Mouse (Mus musculus): ENCODE measurements around the gene Slc12a3. TPM values are rescaled to one million over a fixed set of nuclear protein-coding genes. Genes with fewer than 3 reads are reported as not detected.

Slc12a3 gene
- polyA plus RNA-seq, 1 experiment from 2014 or later, result 0.06 TPM

DNA sequence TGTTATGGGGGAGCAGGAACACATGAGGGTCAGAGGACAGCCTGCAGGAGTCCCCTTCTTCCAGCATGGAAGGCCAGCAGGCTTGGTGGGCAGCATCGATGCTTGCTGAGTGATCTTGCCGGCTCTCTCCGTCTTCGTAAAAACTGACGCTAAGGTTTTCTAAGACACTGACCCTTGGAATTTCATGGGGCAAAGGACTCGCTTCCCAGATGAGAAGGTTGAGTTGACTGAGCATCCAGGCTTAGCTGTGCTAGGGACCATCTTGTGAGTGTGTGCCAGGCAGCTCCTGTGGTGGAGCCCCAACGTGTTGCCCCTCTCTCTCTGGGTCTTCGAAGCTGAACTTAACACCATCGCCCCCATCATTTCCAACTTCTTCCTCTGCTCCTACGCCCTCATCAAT is 13.7 kb downstream of the Slc12a3 start:
- H3K9ac ChIP-seq (ENCODE audit: low read depth, low read length), result no peak overlapping the region
- no peak overlapping the region for H3K4me2 ChIP-seq (replicated peaks; ENCODE audit: low read depth, low read length)
- 88% methylated on average over 10 of the region's 10 CpGs for WGBS
- no peak overlapping the region for H3K27ac ChIP-seq (ENCODE audit: low read depth, low read length)
- H3K9me3 ChIP-seq (ENCODE audit: control insufficient read depth, low read length), result no peaks in the 10 kb centered on the region
- no peak overlapping the region for H3K4me3 ChIP-seq (ENCODE audit: low read depth, low read length)
- no peaks in the 10 kb centered on the region for H3K27me3 ChIP-seq (ENCODE audit: control insufficient read depth, insufficient read depth, low read length)
- ATAC-seq (ENCODE audit: low FRiP score) (no peak), DNase-seq (ENCODE audit: low spot score) (no peak)
- no peaks in the 10 kb centered on the region for H3K36me3 ChIP-seq (ENCODE audit: control insufficient read depth, insufficient read depth, low read length)
- no peaks in the 10 kb centered on the region for H3K4me1 ChIP-seq (replicated peaks; ENCODE audit: control insufficient read depth, insufficient read depth, low read length)

DNA sequence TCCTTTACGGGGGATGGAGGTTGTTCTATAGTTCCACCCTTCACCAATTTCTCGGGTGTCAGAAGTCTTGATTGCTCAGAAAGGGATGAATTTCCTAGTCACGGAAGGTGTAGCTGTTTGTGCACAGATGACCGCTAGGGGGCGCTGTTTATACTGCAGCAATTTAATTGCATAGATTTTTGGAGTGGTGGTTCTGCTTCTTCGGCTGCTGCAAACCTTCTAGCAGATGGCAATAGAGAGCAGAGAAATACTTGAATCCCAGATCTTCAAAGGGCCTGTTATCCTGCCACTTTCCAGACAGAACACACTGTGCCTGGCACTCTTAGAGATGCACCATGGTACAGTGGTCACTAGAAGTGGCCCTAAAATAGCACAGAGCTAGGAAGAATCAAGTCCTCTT is 14.3 kb downstream of the Slc12a3 start:
- WGBS, result 16% methylated on average over 6 of the region's 6 CpGs
- ATAC-seq (ENCODE audit: low FRiP score), result no peak
- peak; percentile 78 for DNase-seq (ENCODE audit: low spot score)

DNA sequence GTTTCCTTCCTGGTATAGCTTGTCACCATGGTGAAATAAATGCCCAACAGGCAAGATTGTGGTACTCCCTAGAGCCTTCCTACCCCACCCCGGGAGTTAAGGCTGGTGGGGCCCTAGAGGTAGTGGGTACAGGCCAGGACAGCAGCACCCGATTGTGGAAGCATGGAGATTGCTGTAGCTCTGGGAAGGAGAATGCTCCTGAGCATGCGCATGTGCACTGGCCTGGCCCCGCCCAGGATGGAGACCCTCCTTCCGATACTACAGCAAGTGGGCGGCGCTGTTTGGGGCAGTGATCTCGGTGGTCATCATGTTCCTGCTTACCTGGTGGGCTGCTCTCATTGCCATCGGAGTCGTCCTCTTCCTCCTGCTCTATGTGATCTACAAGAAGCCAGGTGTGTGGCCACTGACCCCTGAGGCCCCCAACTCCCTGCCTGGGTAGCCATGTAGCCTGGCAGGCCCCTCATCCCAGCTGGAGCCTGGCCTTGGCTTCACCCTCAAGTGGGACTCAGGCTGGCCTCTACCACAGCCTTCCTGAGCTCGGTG is 14.8 kb downstream of the Slc12a3 start:
- H3K27me3 ChIP-seq (ENCODE audit: control insufficient read depth, insufficient read depth, low read length), result no peaks in the 10 kb centered on the region
- no peak overlapping the region for H3K9ac ChIP-seq (ENCODE audit: low read depth, low read length)
- ATAC-seq (ENCODE audit: low FRiP score) (no peak), DNase-seq (ENCODE audit: low spot score) (no peak)
- no peak overlapping the region for H3K4me3 ChIP-seq (ENCODE audit: low read depth, low read length)
- H3K4me2 ChIP-seq (replicated peaks; ENCODE audit: low read depth, low read length), result no peak overlapping the region
- no peaks in the 10 kb centered on the region for H3K9me3 ChIP-seq (ENCODE audit: control insufficient read depth, low read length)
- H3K36me3 ChIP-seq (ENCODE audit: control insufficient read depth, insufficient read depth, low read length), result no peaks in the 10 kb centered on the region
- no peak overlapping the region for H3K27ac ChIP-seq (ENCODE audit: low read depth, low read length)
- H3K4me1 ChIP-seq (replicated peaks; ENCODE audit: control insufficient read depth, insufficient read depth, low read length), result no peaks in the 10 kb centered on the region
- 85% methylated on average over 11 of the region's 11 CpGs for WGBS

More for the DNA sequence above, 14.3 kb downstream of the Slc12a3 start:
- Histone ChIP-seq H3K9ac (ENCODE audit: low read depth, low read length) (no peak overlapping the region), H3K4me3 (ENCODE audit: low read depth, low read length) (no peak overlapping the region), H3K36me3 (ENCODE audit: control insufficient read depth, insufficient read depth, low read length) (no peaks in the 10 kb centered on the region), H3K4me2 (replicated peaks; ENCODE audit: low read depth, low read length) (no peak overlapping the region), H3K4me1 (replicated peaks; ENCODE audit: control insufficient read depth, insufficient read depth, low read length) (no peaks in the 10 kb centered on the region), H3K9me3 (ENCODE audit: control insufficient read depth, low read length) (no peaks in the 10 kb centered on the region), H3K27ac (ENCODE audit: low read depth, low read length) (no peak overlapping the region), H3K27me3 (ENCODE audit: control insufficient read depth, insufficient read depth, low read length) (no peaks in the 10 kb centered on the region)

DNA sequence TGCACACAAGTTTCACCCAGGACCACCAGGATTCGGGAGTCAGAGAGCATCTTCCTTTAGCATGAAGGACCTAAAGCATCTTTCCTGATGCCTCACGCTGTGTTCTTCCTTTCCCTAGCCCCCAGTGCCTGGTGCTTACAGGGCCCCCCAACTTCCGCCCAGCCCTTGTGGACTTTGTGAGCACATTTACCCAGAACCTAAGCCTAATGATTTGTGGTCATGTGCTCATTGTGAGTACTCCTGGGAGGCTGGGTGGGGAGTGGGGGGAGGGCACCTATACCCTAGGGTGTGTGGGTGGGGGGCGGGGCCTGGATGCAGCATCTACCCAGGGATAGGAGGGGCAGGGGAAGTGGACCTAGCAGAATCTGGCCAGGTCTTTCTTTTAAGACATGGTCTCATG is 16.7 kb downstream of the Slc12a3 start:
- no peaks in the 10 kb centered on the region for H3K27me3 ChIP-seq (ENCODE audit: control insufficient read depth, insufficient read depth, low read length)
- H3K36me3 ChIP-seq (ENCODE audit: control insufficient read depth, insufficient read depth, low read length), result no peaks in the 10 kb centered on the region
- DNase-seq (ENCODE audit: low spot score) (no peak), ATAC-seq (ENCODE audit: low FRiP score) (no peak)
- WGBS, result 92% methylated on average over 4 of the region's 4 CpGs
- H3K4me3 ChIP-seq (ENCODE audit: low read depth, low read length), result no peak overlapping the region
- H3K9ac ChIP-seq (ENCODE audit: low read depth, low read length), result no peak overlapping the region
- no peak overlapping the region for H3K27ac ChIP-seq (ENCODE audit: low read depth, low read length)
- H3K4me2 ChIP-seq (replicated peaks; ENCODE audit: low read depth, low read length), result no peak overlapping the region
- H3K9me3 ChIP-seq (ENCODE audit: control insufficient read depth, low read length), result no peaks in the 10 kb centered on the region
- H3K4me1 ChIP-seq (replicated peaks; ENCODE audit: control insufficient read depth, insufficient read depth, low read length), result no peaks in the 10 kb centered on the region

DNA sequence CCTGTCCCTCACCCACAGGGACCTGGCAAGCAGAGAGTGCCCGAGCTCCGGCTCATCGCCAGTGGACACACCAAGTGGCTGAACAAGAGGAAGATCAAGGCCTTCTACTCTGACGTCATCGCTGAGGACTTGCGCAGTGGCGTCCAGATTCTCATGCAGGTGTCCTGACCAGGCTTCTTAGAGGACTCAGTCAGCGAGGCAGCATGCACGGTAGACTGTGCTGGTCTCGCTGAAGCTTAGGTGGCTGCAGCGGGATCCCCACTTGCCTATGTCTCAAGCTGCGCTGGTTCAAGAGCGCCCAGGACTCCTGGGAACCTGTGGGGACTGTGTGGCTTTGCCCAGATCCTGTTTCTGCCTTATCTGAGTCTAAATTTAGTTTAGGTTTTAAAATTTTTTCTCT is 17.3 kb downstream of the Slc12a3 start:
- WGBS, result 92% methylated on average over 13 of the region's 13 CpGs
- no peaks in the 10 kb centered on the region for H3K4me1 ChIP-seq (replicated peaks; ENCODE audit: control insufficient read depth, insufficient read depth, low read length)
- H3K4me3 ChIP-seq (ENCODE audit: low read depth, low read length), result no peak overlapping the region
- H3K27ac ChIP-seq (ENCODE audit: low read depth, low read length), result no peak overlapping the region
- H3K36me3 ChIP-seq (ENCODE audit: control insufficient read depth, insufficient read depth, low read length), result no peaks in the 10 kb centered on the region
- no peak overlapping the region for H3K4me2 ChIP-seq (replicated peaks; ENCODE audit: low read depth, low read length)
- no peak overlapping the region for H3K9ac ChIP-seq (ENCODE audit: low read depth, low read length)
- no peaks in the 10 kb centered on the region for H3K9me3 ChIP-seq (ENCODE audit: control insufficient read depth, low read length)
- DNase-seq (ENCODE audit: low spot score), result no peak
- H3K27me3 ChIP-seq (ENCODE audit: control insufficient read depth, insufficient read depth, low read length), result no peaks in the 10 kb centered on the region
- no peak for ATAC-seq (ENCODE audit: low FRiP score)

DNA sequence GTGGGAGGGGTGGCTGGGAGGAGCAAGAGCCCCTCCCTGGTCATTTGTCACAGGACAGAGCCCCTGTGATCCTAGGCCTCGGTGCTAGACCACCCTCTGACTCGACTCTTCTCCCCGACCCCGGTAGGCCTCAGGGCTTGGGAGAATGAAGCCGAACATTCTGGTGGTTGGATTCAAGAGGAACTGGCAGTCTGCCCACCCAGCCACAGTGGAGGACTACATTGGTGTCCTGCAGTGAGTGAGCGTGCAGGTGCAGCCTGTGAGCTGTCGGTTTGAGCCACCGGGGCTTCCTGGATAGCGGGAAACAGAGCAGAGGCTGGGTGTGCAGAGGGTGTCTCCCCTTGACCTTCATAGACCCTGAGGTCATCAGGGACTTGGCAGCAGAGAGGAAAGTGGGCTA is 19.4 kb downstream of the Slc12a3 start:
- Histone ChIP-seq H3K9ac (ENCODE audit: low read depth, low read length) (no peak overlapping the region), H3K4me2 (replicated peaks; ENCODE audit: low read depth, low read length) (no peak overlapping the region), H3K27ac (ENCODE audit: low read depth, low read length) (no peak overlapping the region), H3K4me3 (ENCODE audit: low read depth, low read length) (no peak overlapping the region), H3K9me3 (ENCODE audit: control insufficient read depth, low read length) (no peaks in the 10 kb centered on the region), H3K36me3 (ENCODE audit: control insufficient read depth, insufficient read depth, low read length) (no peaks in the 10 kb centered on the region), H3K27me3 (ENCODE audit: control insufficient read depth, insufficient read depth, low read length) (no peaks in the 10 kb centered on the region), H3K4me1 (replicated peaks; ENCODE audit: control insufficient read depth, insufficient read depth, low read length) (no peaks in the 10 kb centered on the region)
- no peak for DNase-seq (ENCODE audit: low spot score)
- no peak for ATAC-seq (ENCODE audit: low FRiP score)
- WGBS, result 79% methylated on average over 9 of the region's 9 CpGs

DNA sequence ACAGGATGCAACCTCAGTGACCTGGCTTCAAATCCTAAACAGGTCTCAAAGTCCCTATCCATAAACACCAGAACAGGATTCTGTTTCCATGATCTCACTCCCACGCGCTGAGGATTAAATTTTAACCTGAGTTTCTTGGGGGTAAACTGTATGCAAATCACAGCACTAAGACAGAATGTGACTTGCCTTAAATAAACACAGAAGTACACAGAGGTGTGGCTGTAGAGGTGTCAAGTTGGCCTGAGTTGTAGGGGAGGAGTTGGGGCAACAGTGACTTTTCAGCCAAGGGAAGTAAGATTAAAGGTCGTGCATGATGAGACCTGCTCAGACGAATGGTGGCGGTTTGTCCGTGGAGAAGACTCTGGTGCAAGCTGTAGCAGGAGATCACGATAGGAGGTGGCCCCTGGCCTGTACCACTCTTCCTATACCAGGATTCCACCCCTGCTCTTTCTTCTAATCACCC is 25.1 kb downstream of the Slc12a3 start:
- Histone ChIP-seq H3K4me3 (ENCODE audit: low read depth, low read length) (no peak overlapping the region), H3K36me3 (ENCODE audit: control insufficient read depth, insufficient read depth, low read length) (no peaks in the 10 kb centered on the region), H3K9ac (ENCODE audit: low read depth, low read length) (no peak overlapping the region), H3K27me3 (ENCODE audit: control insufficient read depth, insufficient read depth, low read length) (no peaks in the 10 kb centered on the region), H3K9me3 (ENCODE audit: control insufficient read depth, low read length) (no peaks in the 10 kb centered on the region), H3K27ac (ENCODE audit: low read depth, low read length) (no peak overlapping the region), H3K4me2 (replicated peaks; ENCODE audit: low read depth, low read length) (no peak overlapping the region), H3K4me1 (replicated peaks; ENCODE audit: control insufficient read depth, insufficient read depth, low read length) (no peaks in the 10 kb centered on the region)
- no peak for ATAC-seq (ENCODE audit: low FRiP score)
- WGBS, result 86% methylated on average over 7 of the region's 7 CpGs
- DNase-seq (ENCODE audit: low spot score), result no peak

DNA sequence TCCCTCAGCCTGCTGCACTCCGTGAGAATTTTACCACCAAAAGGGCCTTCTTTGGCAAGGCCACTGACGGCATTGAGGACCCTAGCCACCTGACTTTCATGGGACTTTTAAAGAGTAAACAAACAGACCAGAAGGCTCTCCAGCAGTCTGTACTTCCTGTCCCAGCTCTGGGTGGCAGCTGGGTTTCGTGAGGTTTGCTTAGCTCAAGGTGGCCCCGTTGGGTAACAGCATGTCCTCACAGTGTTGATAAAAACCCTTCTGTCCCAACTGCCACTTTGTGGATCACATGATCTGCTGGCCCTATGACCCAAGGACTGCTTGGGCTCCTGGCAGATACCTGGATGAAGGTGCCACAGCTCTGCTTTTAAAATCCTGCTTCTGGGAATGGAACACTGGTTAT is 25.6 kb downstream of the Slc12a3 start:
- no peak for DNase-seq (ENCODE audit: low spot score)
- WGBS, result 72% methylated on average over 4 of the region's 4 CpGs
- no peaks in the 10 kb centered on the region for H3K27me3 ChIP-seq (ENCODE audit: control insufficient read depth, insufficient read depth, low read length)

DNA sequence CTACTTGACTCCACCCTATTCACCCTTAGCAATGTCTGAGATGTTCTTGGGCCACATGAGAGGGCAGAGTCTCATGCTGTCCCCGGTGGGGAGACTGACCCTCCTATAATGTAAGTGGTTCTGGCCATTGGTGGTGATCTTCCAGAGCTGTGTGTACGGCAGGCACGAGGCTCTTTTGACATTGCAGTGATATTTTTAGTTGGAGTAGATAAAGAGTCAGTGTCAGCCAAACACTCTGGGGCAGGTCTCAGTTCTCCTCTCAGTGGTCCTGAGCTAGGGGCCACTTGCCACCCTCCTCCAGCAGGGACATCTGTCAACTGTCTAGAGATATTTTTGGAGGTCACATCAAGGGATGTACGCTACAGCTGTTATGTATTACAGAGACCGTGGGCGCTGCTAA is 28.2 kb downstream of the Slc12a3 start:
- Histone ChIP-seq H3K4me2 (replicated peaks; ENCODE audit: low read depth, low read length) (no peak overlapping the region), H3K9ac (ENCODE audit: low read depth, low read length) (no peak overlapping the region), H3K27me3 (ENCODE audit: control insufficient read depth, insufficient read depth, low read length) (no peaks in the 10 kb centered on the region), H3K4me1 (replicated peaks; ENCODE audit: control insufficient read depth, insufficient read depth, low read length) (no peaks in the 10 kb centered on the region), H3K36me3 (ENCODE audit: control insufficient read depth, insufficient read depth, low read length) (no peaks in the 10 kb centered on the region), H3K4me3 (ENCODE audit: low read depth, low read length) (no peak overlapping the region), H3K27ac (ENCODE audit: low read depth, low read length) (no peak overlapping the region), H3K9me3 (ENCODE audit: control insufficient read depth, low read length) (no peaks in the 10 kb centered on the region)
- DNase-seq (ENCODE audit: low spot score) (no peak), ATAC-seq (ENCODE audit: low FRiP score) (no peak)
- WGBS, result 78% methylated on average over 6 of the region's 6 CpGs

More for the DNA sequence above, 25.6 kb downstream of the Slc12a3 start:
- H3K9ac ChIP-seq (ENCODE audit: low read depth, low read length), result no peak overlapping the region
- no peak overlapping the region for H3K4me3 ChIP-seq (ENCODE audit: low read depth, low read length)
- no peaks in the 10 kb centered on the region for H3K36me3 ChIP-seq (ENCODE audit: control insufficient read depth, insufficient read depth, low read length)
- ATAC-seq (ENCODE audit: low FRiP score), result no peak
- H3K27ac ChIP-seq (ENCODE audit: low read depth, low read length), result no peak overlapping the region
- H3K9me3 ChIP-seq (ENCODE audit: control insufficient read depth, low read length), result no peaks in the 10 kb centered on the region
- no peak overlapping the region for H3K4me2 ChIP-seq (replicated peaks; ENCODE audit: low read depth, low read length)
- H3K4me1 ChIP-seq (replicated peaks; ENCODE audit: control insufficient read depth, insufficient read depth, low read length), result no peaks in the 10 kb centered on the region

Measured in hindbrain, embryonic 11.5 days (tissue).